Mouse (Mus musculus): ENCODE results near the gene Il11ra1.

DNA sequence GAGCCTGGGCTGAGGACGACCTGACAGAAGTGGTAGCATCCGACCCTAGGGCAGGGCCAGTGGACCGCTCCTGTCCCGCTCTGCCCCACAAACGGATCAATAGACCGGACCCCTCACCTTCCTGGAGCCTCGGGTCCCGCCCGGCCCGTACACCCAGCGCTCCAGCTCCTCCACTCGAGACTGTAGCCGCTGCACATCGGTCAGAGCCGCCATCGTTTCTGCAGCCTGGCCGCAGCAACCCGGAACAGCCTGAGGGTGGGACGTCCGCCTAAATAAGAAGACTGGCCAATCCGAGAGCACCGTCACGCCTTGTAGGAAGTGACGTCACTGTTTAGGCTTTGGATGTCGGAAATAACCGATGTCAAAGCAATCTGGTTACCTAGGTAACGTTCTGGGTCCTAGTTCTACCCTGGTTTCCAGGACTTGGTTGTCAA is 23.1 kb downstream of the Il11ra1 start, which contains the start of gene Dctn3:
- peak; percentile 84 for TF ChIP-seq POLR2A (IDR thresholded peaks at IDR 0.05; ENCODE audit: control insufficient read depth, extremely low read depth, insufficient read depth, low read length, poor library complexity)
- TF ChIP-seq CTCF (IDR thresholded peaks at IDR 0.05; ENCODE audit: borderline replicate concordance, control insufficient read depth, extremely low read depth, insufficient read depth, low read length, poor library complexity) = 0 out of 2 replicates have a peak, but pooled peaks have one; percentile 17

All from thymus, adult 2 months (tissue).